Mouse (Mus musculus) lung, embryonic 14.5 days (tissue): Measurements from ENCODE around the gene Bfsp1. TPM values are rescaled to one million over a fixed set of nuclear protein-coding genes. Genes with fewer than 3 reads are reported as not detected.

Source experiments
- ATAC-seq: fragments of 200-750 bp; cut with Nextera tagmentation; 2 replicates; pipeline ENCODE4 v1.8.0; 2017; ENCODE audit warnings: mild to moderate bottlenecking, moderate TSS enrichment, moderate library complexity; ENCODE audit not compliant: insufficient read depth
- DNase-seq: peaks from one replicate; pipeline ENCODE4 v3.0.0-alpha.2; 2015
- H3K27ac ChIP-seq: fragments of 300-500 bp; sonication (generic); 2 replicates; pipeline ENCODE4 v1.5.1; 2014; ENCODE audit warnings: low read depth, mild to moderate bottlenecking, moderate library complexity
- H3K27me3 ChIP-seq: fragments of 300-500 bp; sonication (generic); 2 replicates; pipeline ENCODE4 v1.6.1; 2014; ENCODE audit warnings: low read length, control low read depth; ENCODE audit not compliant: insufficient read depth
- H3K36me3 ChIP-seq: fragments of 300-500 bp; sonication (generic); 2 replicates; pipeline ENCODE4 v1.6.1; 2014; ENCODE audit warnings: control low read depth; ENCODE audit not compliant: insufficient read depth
- H3K4me1 ChIP-seq: fragments of 300-500 bp; sonication (generic); 2 replicates; pipeline ENCODE4 v1.6.1; 2014; ENCODE audit warnings: antibody characterized with exemption, control low read depth; ENCODE audit not compliant: insufficient read depth
- H3K4me2 ChIP-seq: fragments of 300-500 bp; sonication (generic); 2 replicates; pipeline ENCODE4 v1.6.1; 2014; ENCODE audit warnings: mild to moderate bottlenecking
- H3K4me3 ChIP-seq: fragments of 300-500 bp; sonication (generic); 2 replicates; pipeline ENCODE4 v1.5.1; 2014; ENCODE audit warnings: low read depth, low read length
- H3K9ac ChIP-seq: fragments of 300-500 bp; sonication (generic); 2 replicates; pipeline ENCODE4 v1.6.1; 2014
- H3K9me3 ChIP-seq: fragments of 300-500 bp; sonication (generic); 2 replicates; pipeline ENCODE4 v1.6.1; 2016; ENCODE audit warnings: low read depth, low read length, control low read depth
- CTCF ChIP-seq: IDR thresholded peaks from 2 replicates; pipeline ENCODE4 v1.5.1; 2016; ENCODE audit warnings: antibody characterized with exemption, low read depth
- WGBS: fragments of 180-500 bp; shearing (Covaris S2); extraction: QIAGEN DNeasy Blood & Tissue Kit; methylation state at CpG from one replicate; pipeline ENCODE4 v1.1.7; 2014; 5-methylcytosine and 5-hydroxymethylcytosine counted together
- polyA plus RNA-seq: library from polyadenylated mRNA; unstranded; fragments of >200 nt; fragmentation: Nextera tagmentation; extraction: Ambion mirVana; gene quantifications from 2 replicates; pipeline ENCODE4 v1.2.1, GENCODE M21; 2014

Bfsp1 gene
- polyA plus RNA-seq, 1 experiment from 2014 or later = 2.0 TPM

DNA sequence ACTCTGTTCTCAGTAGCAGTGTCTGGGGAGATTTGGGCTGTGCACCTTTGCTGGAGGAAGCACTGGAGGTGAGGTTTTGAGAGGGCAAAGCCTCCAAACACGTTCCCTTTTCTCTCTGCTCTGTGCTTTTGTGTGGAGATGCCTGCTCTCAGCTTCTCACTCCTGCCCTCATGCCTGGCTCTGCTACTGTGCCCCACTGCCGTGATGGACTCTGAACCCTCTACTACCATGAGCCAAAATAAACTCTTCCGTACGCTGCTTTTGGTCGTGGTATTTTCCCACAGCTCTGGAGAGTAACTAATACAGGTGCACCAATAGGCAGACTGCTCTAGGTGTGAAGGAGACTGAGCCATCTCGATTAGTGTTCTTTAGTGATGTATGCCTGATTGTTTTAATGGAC is 16.3 kb upstream of the Bfsp1 start:
- WGBS = 85% methylated on average over 6 of the region's 6 CpGs
- no peak for ATAC-seq
- TF ChIP-seq CTCF = no peak

DNA sequence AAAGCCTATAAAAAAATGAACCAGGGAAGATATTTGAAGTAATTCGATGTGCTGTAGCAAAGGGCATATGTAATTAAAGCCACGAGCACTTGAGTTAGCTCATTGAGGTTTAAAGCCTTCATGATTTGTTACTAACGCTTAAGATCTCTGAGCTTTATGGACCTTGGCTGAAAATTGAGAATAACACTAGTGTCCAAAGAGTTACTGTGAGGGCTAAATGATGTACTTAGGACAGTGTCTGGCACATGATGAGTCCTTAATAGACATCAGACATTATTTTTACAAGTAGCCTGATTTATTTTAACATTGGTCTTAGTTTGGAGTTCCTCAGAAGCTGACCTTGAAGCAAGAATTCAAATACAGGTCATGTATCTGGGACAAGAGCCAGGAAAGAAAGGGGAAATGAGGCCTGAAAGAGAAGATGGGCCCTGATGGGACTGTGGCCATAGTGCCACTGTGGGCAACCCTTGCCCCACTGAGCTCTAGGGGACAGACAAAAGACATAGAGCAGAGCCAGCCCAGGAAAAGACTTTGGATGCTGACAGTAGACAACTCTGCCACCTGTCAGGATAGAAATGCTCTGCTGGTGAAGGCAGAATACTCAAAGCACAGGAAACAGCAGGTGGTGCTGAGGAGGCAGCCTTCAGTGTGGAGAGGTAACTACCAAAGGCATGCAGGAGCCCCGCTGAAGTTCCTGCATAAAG is 14.1 kb upstream of the Bfsp1 start:
- no peak overlapping the region for H3K27ac ChIP-seq
- ATAC-seq (no peak), DNase-seq (peak; percentile 33)
- no peak overlapping the region for H3K4me2 ChIP-seq
- H3K9ac ChIP-seq = no peak overlapping the region
- TF ChIP-seq CTCF = peak; percentile 48
- H3K36me3 ChIP-seq = no peaks in the 10 kb centered on the region
- no peaks in the 10 kb centered on the region for H3K9me3 ChIP-seq
- H3K27me3 ChIP-seq = no peaks in the 10 kb centered on the region
- H3K4me1 ChIP-seq = no peaks in the 10 kb centered on the region
- WGBS = 60% methylated on average over 4 of the region's 4 CpGs
- H3K4me3 ChIP-seq = no peak overlapping the region

More for the DNA sequence above, 16.3 kb upstream of the Bfsp1 start:
- Histone ChIP-seq H3K4me2 (no peak overlapping the region), H3K9ac (no peak overlapping the region), H3K27ac (no peak overlapping the region), H3K9me3 (no peaks in the 10 kb centered on the region), H3K36me3 (no peaks in the 10 kb centered on the region), H3K27me3 (no peaks in the 10 kb centered on the region), H3K4me1 (no peaks in the 10 kb centered on the region), H3K4me3 (no peak overlapping the region)
- no peak for DNase-seq

DNA sequence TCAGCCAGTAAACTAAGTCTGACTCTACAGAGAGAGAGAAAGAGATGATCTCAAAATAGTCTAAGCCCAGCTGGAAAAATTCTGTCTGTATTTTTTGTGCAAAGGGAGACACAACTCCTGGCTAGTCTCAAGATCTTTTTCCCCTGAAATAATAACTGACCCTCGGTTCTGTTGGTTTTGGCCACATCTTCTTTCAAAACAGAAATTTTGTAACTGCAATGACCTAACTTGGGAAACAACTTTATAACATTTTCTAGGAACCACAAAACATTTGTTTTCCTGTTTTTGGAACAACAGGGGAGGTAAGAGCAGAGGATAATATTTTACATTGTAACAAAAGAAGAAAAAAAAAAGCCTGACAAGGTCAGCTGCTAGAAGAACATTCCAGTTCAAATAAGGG is 13.1 kb upstream of the Bfsp1 start:
- no peak for ATAC-seq

DNA sequence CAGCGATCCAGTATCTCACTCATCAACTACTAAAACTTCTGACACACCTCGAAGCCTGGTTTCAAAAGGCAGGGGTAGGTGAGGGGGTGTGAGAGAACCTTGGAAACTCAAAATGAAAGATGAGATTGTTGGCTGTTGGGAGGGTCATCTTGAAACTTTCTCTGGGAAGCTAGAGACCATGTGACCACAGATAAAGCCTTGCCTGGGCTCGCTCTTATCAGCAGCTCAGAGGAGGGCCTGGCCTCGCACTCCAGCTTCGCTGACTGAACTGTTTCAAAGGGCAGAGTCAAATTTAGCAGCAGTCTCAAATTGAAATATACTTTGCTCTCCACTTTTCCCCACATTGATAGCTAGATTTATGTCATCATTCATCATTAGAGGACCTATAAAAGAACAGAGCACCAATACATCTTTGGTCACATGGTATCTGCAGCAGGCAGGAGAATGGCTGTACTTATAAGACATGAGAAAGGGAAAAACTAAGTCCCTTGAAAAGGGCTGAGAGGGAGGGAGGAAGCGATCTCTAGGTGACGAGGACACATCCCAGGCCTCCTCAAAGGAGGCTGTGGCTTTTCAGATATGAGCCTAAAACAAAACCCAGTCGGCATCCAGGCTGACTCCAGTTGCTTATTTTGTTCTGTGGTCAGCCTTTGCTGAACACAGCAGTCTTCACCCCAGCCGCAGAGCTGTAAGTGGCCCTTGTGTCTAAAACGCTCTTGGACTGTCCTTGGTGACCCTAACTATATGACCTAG is 8.1 kb upstream of the Bfsp1 start:
- Histone ChIP-seq H3K4me1 (0 out of 2 replicates have a peak, but pooled peaks cover 3% of the 10 kb centered on the region), H3K9ac (no peak overlapping the region), H3K9me3 (no peaks in the 10 kb centered on the region), H3K27me3 (no peaks in the 10 kb centered on the region), H3K27ac (peak overlapping the region; percentile 3; the same call in 1 of the 2 replicates), H3K4me2 (no peak overlapping the region), H3K36me3 (no peaks in the 10 kb centered on the region), H3K4me3 (no peak overlapping the region)
- ATAC-seq (peak; percentile 87), DNase-seq (peak; percentile 60)
- no peak for TF ChIP-seq CTCF
- 19% methylated on average over 10 of the region's 10 CpGs for WGBS

More for the DNA sequence above, 13.1 kb upstream of the Bfsp1 start:
- no peak for DNase-seq
- Histone ChIP-seq H3K4me1 (no peaks in the 10 kb centered on the region), H3K9me3 (no peaks in the 10 kb centered on the region), H3K9ac (no peak overlapping the region), H3K36me3 (no peaks in the 10 kb centered on the region), H3K27ac (no peak overlapping the region), H3K4me3 (no peak overlapping the region), H3K4me2 (no peak overlapping the region), H3K27me3 (no peaks in the 10 kb centered on the region)
- 46% methylated on average over 1 of the region's 1 CpGs for WGBS
- TF ChIP-seq CTCF = no peak

DNA sequence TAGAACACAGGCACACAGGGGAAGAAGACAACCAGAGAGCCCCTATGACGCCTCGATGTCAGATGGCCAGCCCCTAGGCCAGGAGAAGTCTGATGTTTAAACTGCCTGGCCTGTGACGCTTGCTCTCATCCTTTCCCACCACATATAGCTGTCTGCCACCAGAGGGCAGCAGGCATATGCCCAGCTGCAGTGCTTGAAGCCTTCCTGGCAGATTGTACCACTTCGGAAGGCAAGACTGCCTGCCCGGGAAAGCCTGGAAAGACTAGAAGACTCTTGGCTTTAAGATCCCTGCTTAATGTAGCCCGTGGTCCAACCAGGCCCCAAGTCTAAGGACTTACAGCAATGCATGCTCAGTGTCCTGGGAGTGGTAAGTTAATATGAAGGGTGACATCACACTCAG is 4.4 kb upstream of the Bfsp1 start:
- Histone ChIP-seq H3K4me2 (no peak overlapping the region; the same call in 1 of the 2 replicates), H3K27ac (no peak overlapping the region), H3K9ac (no peak overlapping the region), H3K4me3 (no peak overlapping the region), H3K9me3 (no peaks in the 10 kb centered on the region), H3K36me3 (no peaks in the 10 kb centered on the region), H3K4me1 (0 out of 2 replicates have a peak, but pooled peaks cover 3% of the 10 kb centered on the region), H3K27me3 (no peaks in the 10 kb centered on the region)
- peak; percentile 91 for DNase-seq
- peak; percentile 62 for ATAC-seq
- WGBS = 6% methylated on average over 6 of the region's 6 CpGs
- TF ChIP-seq CTCF = peak; percentile 98

DNA sequence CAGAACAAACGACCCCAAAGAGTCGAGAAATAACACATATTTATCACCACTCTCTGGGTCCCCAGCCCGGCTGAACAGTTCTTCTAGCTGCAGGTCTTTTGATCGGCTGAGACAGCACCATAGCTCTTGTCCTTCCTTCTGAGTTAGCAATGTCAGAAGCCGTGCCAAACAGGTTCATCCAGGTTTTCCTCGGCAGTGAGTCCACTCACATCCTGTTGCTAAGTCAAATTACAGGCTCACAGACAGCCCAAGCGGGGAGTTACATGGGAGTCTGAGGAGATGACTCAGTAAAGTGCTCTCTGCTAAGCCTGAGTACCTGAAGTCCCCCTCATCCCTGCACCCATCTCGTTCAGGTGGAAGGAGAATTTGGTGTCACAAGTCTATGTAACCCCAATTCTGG is 1.6 kb upstream of the Bfsp1 start:
- Histone ChIP-seq H3K36me3 (no peaks in the 10 kb centered on the region), H3K4me1 (no peaks in the 10 kb centered on the region), H3K27me3 (no peaks in the 10 kb centered on the region), H3K27ac (no peak overlapping the region), H3K9me3 (no peaks in the 10 kb centered on the region), H3K4me3 (no peak overlapping the region), H3K4me2 (no peak overlapping the region), H3K9ac (no peak overlapping the region)
- ATAC-seq (no peak), DNase-seq (peak; percentile 39)
- 45% methylated on average over 8 of the region's 8 CpGs for WGBS
- no peak for TF ChIP-seq CTCF

DNA sequence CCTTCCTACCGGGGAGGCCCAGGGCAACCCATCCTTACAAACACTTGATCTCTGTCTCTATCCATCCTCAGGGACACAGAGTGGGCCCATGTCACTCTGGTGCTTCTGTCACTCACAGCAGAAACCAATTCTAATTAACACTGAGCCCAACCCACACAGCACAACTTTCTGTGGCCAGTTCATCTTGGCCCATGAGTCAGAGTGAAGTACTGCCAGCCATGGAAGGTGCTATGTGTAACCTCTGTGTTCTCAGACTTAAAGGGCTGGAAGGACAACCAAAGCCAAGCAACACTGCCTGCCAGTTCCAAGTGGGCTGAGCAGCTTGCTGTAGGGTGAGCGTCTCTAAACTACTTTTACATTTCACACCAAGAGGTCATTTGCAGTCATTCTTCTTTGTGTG is 3.8 kb downstream of the Bfsp1 start:
- WGBS = 64% methylated on average over 2 of the region's 2 CpGs

More for the DNA sequence above, 3.8 kb downstream of the Bfsp1 start:
- Histone ChIP-seq H3K36me3 (no peaks in the 10 kb centered on the region), H3K4me2 (no peak overlapping the region), H3K4me3 (no peak overlapping the region), H3K9ac (no peak overlapping the region), H3K9me3 (no peaks in the 10 kb centered on the region), H3K27ac (no peak overlapping the region), H3K4me1 (no peaks in the 10 kb centered on the region), H3K27me3 (no peaks in the 10 kb centered on the region)
- ATAC-seq (no peak), DNase-seq (no peak)
- no peak for TF ChIP-seq CTCF
